Mouse (Mus musculus): ENCODE measurements at regions not wholly inside any gene's neighbourhood (a gene's known extent, or its start where the extent isn't known, plus 50 kb on each side); places are given as distances from the start of the nearest gene placed in this dataset.

- H3K4me3 ChIP-seq (replicated peaks in 1 of 3; ENCODE audit: low read depth in 2 of 3, low read length in 2 of 3, poor library complexity in 1 of 3) = no peak overlapping the region
- no peaks in the 10 kb centered on the region for H3K27me3 ChIP-seq (replicated peaks)
- no peak overlapping the region for H3K4me2 ChIP-seq (ENCODE audit: insufficient read depth, low read depth, poor library complexity, severe bottlenecking)
- H3K4me1 ChIP-seq (ENCODE audit: control insufficient read depth in 1 of 2, insufficient read depth in 2 of 2) = no peaks in the 10 kb centered on the region
- H3K36me3 ChIP-seq (replicated peaks in 1 of 2; ENCODE audit: control insufficient read depth in 1 of 2, insufficient read depth in 1 of 2, low read length in 1 of 2) = no peaks in the 10 kb centered on the region
- DNase-seq (ENCODE audit: extremely low read depth) = no peak
- in situ Hi-C loops (cut with MboI; ENCODE audit: low pct_ligation_motif_present, low pct_unique_long_range_greater_than_20kb, low sequenced_read_pairs) = no loop called here
- no peaks in the 10 kb centered on the region for H3K9me3 ChIP-seq (replicated peaks; ENCODE audit: low read length)
- H3K79me2 ChIP-seq (replicated peaks; ENCODE audit: control insufficient read depth, extremely low read depth, insufficient read depth, poor library complexity, severe bottlenecking) = no peaks in the 10 kb centered on the region
- dilution Hi-C loops (cut with MboI; ENCODE audit: extremely low pct_ligation_motif_present, extremely low pct_unique_long_range_greater_than_20kb, low sequenced_read_pairs) = no loop called here
- H3K27ac ChIP-seq (ENCODE audit: insufficient read depth, low read depth) = no peak overlapping the region
- TF ChIP-seq USF1 (IDR thresholded peaks at IDR 0.05; ENCODE audit: low read depth, low read length) (no peak), JUND (conservative IDR thresholded peaks at IDR 0.05; ENCODE audit: low read depth, low read length) (no peak), IRF4 (IDR thresholded peaks at IDR 0.05; ENCODE audit: low read depth, low read length) (no peak), UBTF (IDR thresholded peaks at IDR 0.05; ENCODE audit: low read depth, low read length) (no peak)
- H3K9ac ChIP-seq (ENCODE audit: insufficient read depth, low read depth) = no peak overlapping the region
Observed at GRCm38 (mm10) chr1:75804473-75804872, 258.4 kb downstream of the Slc4a3 start.

GRCm38 (mm10) chr1:75812471-75812870 lies 266.4 kb downstream of the Slc4a3 start:
- dilution Hi-C loops (cut with MboI; ENCODE audit: extremely low pct_ligation_motif_present, extremely low pct_unique_long_range_greater_than_20kb, low sequenced_read_pairs) (no loop called here), in situ Hi-C loops (cut with MboI; ENCODE audit: low pct_ligation_motif_present, low pct_unique_long_range_greater_than_20kb, low sequenced_read_pairs) (no loop called here)
- no peak overlapping the region for H3K4me2 ChIP-seq (ENCODE audit: insufficient read depth, low read depth, poor library complexity, severe bottlenecking)

GRCm38 (mm10) chr1:75826202-75826601 lies 280.1 kb downstream of the Slc4a3 start:
- Histone ChIP-seq H3K4me3 (replicated peaks in 1 of 3; ENCODE audit: low read depth in 2 of 3, low read length in 2 of 3, poor library complexity in 1 of 3) (no peak overlapping the region), H3K36me3 (replicated peaks in 1 of 2; ENCODE audit: control insufficient read depth in 1 of 2, insufficient read depth in 1 of 2, low read length in 1 of 2) (no peaks in the 10 kb centered on the region), H3K27me3 (replicated peaks) (no peaks in the 10 kb centered on the region), H3K9me3 (replicated peaks; ENCODE audit: low read length) (no peaks in the 10 kb centered on the region), H3K4me2 (ENCODE audit: insufficient read depth, low read depth, poor library complexity, severe bottlenecking) (no peak overlapping the region), H3K79me2 (replicated peaks; ENCODE audit: control insufficient read depth, extremely low read depth, insufficient read depth, poor library complexity, severe bottlenecking) (no peaks in the 10 kb centered on the region), H3K9ac (ENCODE audit: insufficient read depth, low read depth) (no peak overlapping the region), H3K4me1 (ENCODE audit: control insufficient read depth in 1 of 2, insufficient read depth in 2 of 2) (no peaks in the 10 kb centered on the region), H3K27ac (ENCODE audit: insufficient read depth, low read depth) (no peak overlapping the region)
- TF ChIP-seq BHLHE40 (IDR thresholded peaks at IDR 0.05; ENCODE audit: low read depth, low read length) = no peak
- no peak for TF ChIP-seq USF1 (IDR thresholded peaks at IDR 0.05; ENCODE audit: low read depth, low read length)
- TF ChIP-seq MAZ (IDR thresholded peaks at IDR 0.05; ENCODE audit: low read depth, low read length) = no peak
- no peak for TF ChIP-seq MAX (IDR thresholded peaks at IDR 0.05; ENCODE audit: low read length)
- no peak for TF ChIP-seq PAX5 (IDR thresholded peaks at IDR 0.05; ENCODE audit: low read length)
- no peak for TF ChIP-seq HCFC1 (IDR thresholded peaks at IDR 0.05; ENCODE audit: low read depth, low read length)
- no peak for TF ChIP-seq NRF1 (IDR thresholded peaks at IDR 0.05; ENCODE audit: low read depth, low read length)
- TF ChIP-seq POLR2A (IDR thresholded peaks at IDR 0.05; ENCODE audit: low read depth, low read length) = no peak
- no peak for TF ChIP-seq SMC3 (IDR thresholded peaks at IDR 0.05; ENCODE audit: low read depth, low read length)
- TF ChIP-seq ZC3H11A (IDR thresholded peaks at IDR 0.05; ENCODE audit: low read depth, low read length) = no peak
- TF ChIP-seq IRF4 (IDR thresholded peaks at IDR 0.05; ENCODE audit: low read depth, low read length) = no peak
- no peak for TF ChIP-seq JUN (IDR thresholded peaks at IDR 0.05; ENCODE audit: insufficient read depth, low read depth, low read length)
- TF ChIP-seq ETS1 (conservative IDR thresholded peaks at IDR 0.05; ENCODE audit: low read depth, low read length) = no peak
- in situ Hi-C loops (cut with MboI; ENCODE audit: low pct_ligation_motif_present, low pct_unique_long_range_greater_than_20kb, low sequenced_read_pairs) (no loop called here), dilution Hi-C loops (cut with MboI; ENCODE audit: extremely low pct_ligation_motif_present, extremely low pct_unique_long_range_greater_than_20kb, low sequenced_read_pairs) (no loop called here)
- no peak for DNase-seq (ENCODE audit: extremely low read depth)

More at GRCm38 (mm10) chr1:75812471-75812870, 266.4 kb downstream of the Slc4a3 start:
- Histone ChIP-seq H3K9me3 (replicated peaks; ENCODE audit: low read length) (no peaks in the 10 kb centered on the region), H3K36me3 (replicated peaks in 1 of 2; ENCODE audit: control insufficient read depth in 1 of 2, insufficient read depth in 1 of 2, low read length in 1 of 2) (no peaks in the 10 kb centered on the region), H3K4me1 (ENCODE audit: control insufficient read depth in 1 of 2, insufficient read depth in 2 of 2) (no peaks in the 10 kb centered on the region), H3K27me3 (replicated peaks) (no peaks in the 10 kb centered on the region), H3K9ac (ENCODE audit: insufficient read depth, low read depth) (no peak overlapping the region), H3K79me2 (replicated peaks; ENCODE audit: control insufficient read depth, extremely low read depth, insufficient read depth, poor library complexity, severe bottlenecking) (no peaks in the 10 kb centered on the region), H3K4me3 (replicated peaks in 1 of 3; ENCODE audit: low read depth in 2 of 3, low read length in 2 of 3, poor library complexity in 1 of 3) (no peak overlapping the region), H3K27ac (ENCODE audit: insufficient read depth, low read depth) (no peak overlapping the region)
- no peak for DNase-seq (ENCODE audit: extremely low read depth)
- no peak for TF ChIP-seq MAZ (IDR thresholded peaks at IDR 0.05; ENCODE audit: low read depth, low read length)
- no peak for TF ChIP-seq MAX (IDR thresholded peaks at IDR 0.05; ENCODE audit: low read length)
- TF ChIP-seq TCF12 (IDR thresholded peaks at IDR 0.05; ENCODE audit: low read depth, low read length) = no peak
- no peak for TF ChIP-seq SMC3 (IDR thresholded peaks at IDR 0.05; ENCODE audit: low read depth, low read length)
- TF ChIP-seq JUND (conservative IDR thresholded peaks at IDR 0.05; ENCODE audit: low read depth, low read length) = no peak
- no peak for TF ChIP-seq ZNF384 (IDR thresholded peaks at IDR 0.05; ENCODE audit: low read depth, low read length)
- no peak for TF ChIP-seq E2F4 (IDR thresholded peaks at IDR 0.05; ENCODE audit: insufficient replicate concordance, low read depth, low read length)
- no peak for TF ChIP-seq KAT2A (IDR thresholded peaks at IDR 0.05; ENCODE audit: insufficient replicate concordance, low read length)
- TF ChIP-seq ZKSCAN1 (IDR thresholded peaks at IDR 0.05; ENCODE audit: borderline replicate concordance, low read depth, low read length) = no peak
- TF ChIP-seq MAFK (IDR thresholded peaks at IDR 0.05; ENCODE audit: insufficient replicate concordance, low read length) = no peak
- no peak for TF ChIP-seq BHLHE40 (IDR thresholded peaks at IDR 0.05; ENCODE audit: low read depth, low read length)
- TF ChIP-seq POLR2AphosphoS2 (IDR thresholded peaks at IDR 0.05; ENCODE audit: low read depth, low read length) = no peak
- no peak for TF ChIP-seq NRF1 (IDR thresholded peaks at IDR 0.05; ENCODE audit: low read depth, low read length)
- no peak for TF ChIP-seq NELFE (IDR thresholded peaks at IDR 0.05; ENCODE audit: low read depth, low read length)
- TF ChIP-seq MEF2A (IDR thresholded peaks at IDR 0.05; ENCODE audit: borderline replicate concordance, low read depth, low read length) = no peak
- TF ChIP-seq MXI1 (IDR thresholded peaks at IDR 0.05; ENCODE audit: low read depth, low read length) = no peak
- no peak for TF ChIP-seq ZMIZ1 (IDR thresholded peaks at IDR 0.05; ENCODE audit: low read depth, low read length)

All from CH12.LX (cell line).